Mouse (Mus musculus) gastrocnemius, postnatal 10 days (tissue): Measurements from ENCODE around the gene Tma7. TPM values are rescaled to one million over a fixed set of nuclear protein-coding genes. Genes with fewer than 3 reads are reported as not detected.

Experiments used
- DNase-seq: peaks from one replicate; pipeline ENCODE4 v3.0.0; 2021; ENCODE audit warnings: mixed read lengths
- total RNA-seq, 2 experiments: library from RNA; stranded (reverse); gene quantifications; 2 replicates each; pipeline ENCODE4 v1.2.3; 2021

Tma7 gene
- total RNA-seq, 2 experiments from 2014 or later: 213 to 219 TPM

DNA sequence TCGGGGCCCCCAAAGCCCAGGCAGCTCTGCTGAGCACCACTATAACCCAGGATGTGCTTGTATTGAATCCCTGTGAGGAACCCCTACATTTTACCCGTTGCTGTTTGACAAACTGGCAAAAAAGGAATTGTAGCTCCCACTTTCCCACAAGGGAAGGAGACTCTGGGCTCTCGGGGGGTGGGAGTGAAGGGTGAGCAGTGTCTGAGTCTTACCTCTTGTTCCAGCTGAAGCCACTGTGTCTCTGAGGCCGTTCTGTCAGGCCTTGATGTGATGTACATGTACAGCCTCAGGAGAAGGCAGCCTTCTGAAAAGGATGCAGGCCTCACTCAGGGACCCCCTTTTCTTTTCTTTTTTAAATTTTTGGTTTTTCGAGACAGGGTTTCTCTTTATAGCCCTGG, 21.5 kb downstream of the Tma7 start:
- DNase-seq: no peak

DNA sequence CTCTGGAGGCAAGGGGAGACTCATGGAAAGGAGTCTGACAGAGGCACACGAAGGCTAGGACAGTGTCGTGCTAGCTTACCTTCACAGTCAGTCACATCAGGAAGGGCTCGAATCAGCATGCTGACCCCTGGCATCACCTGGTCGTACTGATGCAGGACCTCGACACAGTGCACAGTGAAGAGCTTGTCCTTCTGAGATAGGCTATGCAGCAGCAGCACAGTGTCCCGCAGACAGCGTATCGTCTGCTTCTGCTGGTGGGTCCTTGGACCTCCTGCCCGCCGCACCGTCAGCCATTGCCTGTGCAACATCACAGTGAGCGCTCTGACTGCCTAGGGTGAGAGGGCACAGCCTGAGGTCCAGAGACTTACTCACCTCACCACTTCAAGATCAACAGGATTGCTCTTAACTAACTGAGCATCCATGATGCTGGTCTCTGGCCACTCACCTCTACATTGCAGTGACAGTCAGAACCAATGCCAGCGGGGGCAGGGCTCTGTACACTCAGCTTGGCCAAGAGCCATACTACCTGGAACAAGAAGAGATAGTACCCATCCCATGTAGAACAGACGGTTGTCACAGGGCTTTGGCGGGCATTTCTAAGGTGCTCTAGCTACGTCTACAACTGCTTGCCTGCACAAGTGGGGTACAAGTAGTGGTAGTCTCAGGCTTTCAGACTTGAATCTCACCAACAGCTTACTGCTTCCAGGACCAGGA, 22.0 kb downstream of the Tma7 start:
- no peak for DNase-seq

DNA sequence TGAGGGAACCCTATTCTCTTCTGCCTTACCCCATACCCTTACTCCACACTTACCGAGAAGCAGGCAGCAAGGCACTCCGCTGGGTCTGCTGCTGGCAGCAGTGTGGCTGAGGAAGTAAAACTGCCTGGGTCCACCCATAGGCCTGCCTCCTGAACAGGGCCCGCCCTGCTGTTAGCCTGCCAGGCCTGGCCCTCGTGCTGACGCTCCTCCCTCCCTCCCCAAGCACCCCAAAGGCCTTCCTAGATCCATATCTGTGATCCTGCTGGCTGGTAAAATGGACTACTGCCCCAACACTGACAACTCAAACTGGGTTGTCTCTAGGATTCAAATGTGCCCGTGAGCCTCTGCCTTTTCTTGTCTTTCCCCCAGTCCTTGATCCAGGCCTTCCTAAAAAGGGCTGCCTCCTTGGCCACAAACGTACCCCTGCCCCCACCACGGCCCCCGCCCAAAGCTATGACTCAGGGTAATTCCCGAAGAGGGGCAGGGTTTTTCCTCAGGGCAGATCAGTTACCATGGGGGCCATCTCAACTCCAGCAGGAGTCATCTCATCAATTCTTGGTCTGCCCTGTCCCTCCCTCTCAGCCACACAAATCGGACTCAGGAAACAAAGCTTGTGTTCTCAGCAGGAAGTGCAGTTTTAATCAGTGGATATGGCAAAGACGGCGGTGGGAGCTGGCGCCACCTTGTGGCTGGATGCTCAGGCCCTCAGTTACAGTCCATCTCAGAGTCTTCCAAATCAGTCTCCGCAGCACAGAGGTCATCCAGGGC, 23.1 kb downstream of the Tma7 start, which contains the start of gene Trex1:
Gene Trex1, minus strand, starts transcription at position 599 of the 768 bp plus-strand sequence.
- peak; percentile 89 for DNase-seq

DNA sequence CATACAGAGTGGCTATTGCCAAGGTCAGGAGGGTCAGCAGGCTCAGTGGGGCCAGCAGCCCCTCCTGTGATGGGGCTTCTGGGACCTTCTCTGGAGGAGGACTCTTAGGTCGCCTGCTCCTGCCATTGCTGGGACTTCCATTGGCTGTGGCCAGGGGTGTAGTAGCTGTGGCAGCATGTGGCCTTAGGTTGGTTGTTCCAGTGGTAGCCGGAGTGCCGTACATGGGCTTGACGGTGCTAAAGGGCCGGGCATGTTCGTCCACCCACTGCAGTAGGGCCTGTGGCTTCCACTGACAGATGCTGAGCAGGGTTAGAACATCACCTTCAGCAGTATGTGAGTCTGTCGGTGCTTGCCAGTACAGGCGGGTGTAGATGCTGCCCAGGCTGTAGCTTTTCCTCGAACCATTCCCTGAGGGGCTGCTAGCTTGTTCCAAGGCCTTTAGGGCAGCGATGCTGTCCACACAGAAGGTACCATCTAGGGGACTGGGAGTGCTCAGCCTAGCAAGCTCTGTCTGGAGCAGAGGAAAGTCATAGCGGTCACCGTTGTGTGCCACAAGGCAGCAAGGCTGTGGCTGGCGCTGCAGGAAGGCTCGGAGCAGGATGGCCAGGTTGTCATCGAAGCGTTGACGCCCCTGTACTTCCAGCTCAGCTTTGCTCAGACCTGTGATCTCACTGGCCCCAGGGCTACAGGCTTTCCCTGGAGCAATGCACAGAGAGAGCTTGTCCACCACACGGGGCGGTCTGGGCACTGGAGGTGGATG, 24.2 kb downstream of the Tma7 start:
- DNase-seq: no peak

DNA sequence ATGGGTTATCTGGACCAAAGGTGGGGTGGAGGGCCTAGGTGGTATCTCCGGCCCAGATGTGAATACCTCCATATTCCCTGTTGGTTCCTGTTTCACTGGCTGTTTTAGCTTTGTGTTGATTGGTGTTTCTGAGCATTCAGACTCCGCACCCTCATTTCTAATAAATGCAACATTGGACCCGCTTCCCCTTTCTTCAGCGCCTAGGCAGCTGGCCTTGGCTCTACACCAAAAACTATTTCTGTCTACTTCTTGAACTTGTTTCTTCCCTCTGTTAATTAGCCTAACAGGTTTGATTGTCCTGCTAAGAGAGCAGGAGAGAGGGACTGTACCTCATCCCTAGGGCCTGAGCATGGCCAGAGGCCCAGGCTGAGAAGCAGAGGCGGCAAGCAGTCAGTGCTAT, 24.8 kb downstream of the Tma7 start:
- no peak for DNase-seq

DNA sequence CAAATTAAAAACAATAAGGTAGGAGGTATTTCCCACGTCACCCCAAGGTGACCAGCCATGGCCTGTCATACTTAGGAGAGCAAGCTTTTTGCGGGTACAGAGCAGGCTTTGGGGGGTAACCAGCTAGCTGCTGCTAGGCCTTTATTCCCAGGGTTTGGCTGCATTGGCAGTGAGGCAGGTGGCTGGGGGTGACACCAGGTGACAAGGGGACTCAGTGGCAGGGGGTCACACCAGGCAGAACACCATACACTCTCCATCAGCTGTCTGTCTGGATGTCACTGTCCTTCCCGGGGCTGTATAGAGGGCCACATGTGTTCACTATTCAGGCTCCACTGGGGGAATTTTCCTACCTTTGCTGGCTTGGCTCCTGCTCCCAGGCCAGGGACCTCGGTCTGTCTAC, 25.5 kb downstream of the Tma7 start:
- DNase-seq: no peak

DNA sequence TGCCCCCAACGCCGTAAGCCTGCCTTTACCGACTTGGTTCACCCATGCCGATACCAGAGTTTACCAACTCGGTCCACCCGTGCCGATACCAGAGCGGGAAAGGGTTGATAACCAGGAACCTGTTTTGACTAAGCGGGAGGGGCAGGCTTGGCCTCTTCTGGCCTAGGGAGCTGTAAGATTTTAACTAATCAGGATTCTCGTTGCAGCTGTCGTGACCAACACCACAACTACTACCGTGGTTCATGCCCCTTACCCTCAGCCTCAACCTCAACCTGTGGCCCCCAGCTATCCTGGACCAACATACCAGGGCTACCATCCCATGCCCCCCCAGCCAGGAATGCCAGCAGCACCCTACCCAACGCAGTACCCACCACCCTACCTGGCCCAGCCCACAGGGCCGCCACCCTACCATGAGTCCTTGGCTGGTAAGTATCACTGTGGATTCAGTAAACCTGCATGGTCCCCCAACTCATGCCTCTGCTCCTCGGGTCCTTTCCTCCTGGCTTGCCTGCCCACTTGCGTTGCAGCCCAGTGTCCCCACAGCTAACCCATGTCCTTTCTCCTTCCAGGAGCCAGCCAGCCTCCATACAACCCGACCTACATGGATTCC, 26.2 kb downstream of the Tma7 start:
- no peak for DNase-seq

DNA sequence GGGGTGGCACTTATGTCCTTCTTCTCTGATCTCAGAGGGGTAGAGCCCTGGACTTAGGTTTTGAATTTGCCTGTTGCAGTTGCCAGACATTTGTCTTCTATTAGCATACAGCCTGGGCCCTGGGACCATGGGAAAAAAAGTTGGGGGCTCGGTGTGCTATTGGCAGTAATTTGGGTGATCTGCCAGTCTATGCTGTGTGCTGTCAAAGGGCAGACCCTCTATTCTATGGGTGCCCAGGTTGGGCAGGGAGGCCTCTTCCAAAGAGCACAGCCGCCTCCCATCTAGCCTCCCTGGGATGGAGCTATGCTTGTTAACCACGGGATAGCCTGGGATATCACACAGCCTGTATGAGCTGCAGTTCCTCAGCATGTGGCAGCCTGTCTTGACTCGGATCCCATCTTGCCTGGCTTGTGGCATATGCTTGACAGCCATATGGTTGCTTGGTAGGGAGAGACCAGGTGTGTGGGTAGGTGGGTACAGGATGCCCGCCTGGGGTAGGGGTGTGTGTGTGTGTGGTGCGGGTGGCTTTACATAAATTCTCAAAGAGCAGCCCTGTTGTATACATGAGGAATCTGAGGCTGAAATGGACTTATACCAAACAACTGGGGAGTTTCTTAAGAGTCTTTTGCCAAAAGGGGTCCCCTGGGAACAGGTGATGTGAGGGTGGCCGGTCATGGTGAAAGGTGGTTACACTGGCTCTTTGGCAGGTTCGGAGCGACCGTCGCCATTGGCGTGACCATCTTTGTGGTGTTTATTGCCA, 26.9 kb downstream of the Tma7 start:
- DNase-seq: no peak

DNA sequence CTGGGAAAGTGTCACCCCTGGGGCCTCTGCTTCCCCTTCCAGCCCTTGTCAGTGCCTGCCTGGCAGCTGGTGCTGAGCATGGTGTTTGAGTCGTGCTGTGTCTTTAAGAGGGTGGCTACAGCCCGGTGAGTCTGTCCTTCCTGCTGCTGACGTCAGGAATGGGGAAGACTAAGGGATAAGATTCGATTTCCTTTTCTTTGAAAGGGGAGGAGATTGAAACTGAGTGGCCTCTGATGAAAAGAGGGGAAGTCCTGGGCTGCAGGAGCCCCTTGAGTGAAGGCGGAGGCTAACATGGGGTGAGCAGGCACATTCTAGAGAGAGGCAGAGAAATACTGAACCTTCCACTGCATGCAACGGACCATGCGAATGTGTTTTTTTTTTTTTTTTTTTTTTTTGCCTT, 27.7 kb downstream of the Tma7 start:
- DNase-seq: peak; percentile 43

DNA sequence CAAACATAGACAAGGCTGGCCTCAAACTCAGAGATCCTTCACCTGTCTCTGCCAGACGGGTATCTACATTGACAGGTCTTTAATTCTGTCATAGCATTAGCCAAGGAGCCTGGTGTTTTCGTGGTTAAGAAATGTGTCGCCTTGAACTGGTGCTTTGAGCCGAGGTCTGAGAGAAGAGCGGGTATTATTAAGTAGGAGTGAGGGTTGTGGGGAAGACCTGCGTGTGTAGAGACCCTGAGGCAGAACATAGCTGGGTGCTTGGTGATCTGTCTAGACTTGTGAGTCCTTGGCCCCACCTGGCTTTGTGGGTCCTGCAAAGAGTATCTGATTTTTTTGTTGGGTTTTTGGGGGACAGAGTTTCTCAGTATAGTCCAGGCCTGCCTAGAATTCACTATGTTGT, 28.5 kb downstream of the Tma7 start:
- DNase-seq: no peak

DNA sequence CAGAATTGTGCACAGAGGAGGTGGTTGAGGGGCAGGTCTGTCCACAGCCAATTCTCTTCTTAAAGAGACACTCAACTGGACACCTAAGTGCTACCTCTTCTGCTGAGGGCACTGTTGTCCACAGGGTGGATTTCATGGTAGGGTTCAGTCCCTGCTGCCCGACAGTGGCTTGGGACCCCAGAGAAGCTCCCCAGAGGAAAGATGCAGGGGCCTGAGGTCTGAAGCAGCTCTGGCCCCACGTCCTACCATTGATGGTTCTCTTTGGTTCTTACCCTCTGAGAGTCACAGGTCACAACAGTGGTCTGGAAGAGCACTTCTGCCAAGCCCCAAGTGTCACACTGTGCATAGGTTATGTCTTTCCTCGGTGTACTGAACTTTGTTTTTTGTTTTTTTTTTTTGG, 29.0 kb downstream of the Tma7 start:
- no peak for DNase-seq

DNA sequence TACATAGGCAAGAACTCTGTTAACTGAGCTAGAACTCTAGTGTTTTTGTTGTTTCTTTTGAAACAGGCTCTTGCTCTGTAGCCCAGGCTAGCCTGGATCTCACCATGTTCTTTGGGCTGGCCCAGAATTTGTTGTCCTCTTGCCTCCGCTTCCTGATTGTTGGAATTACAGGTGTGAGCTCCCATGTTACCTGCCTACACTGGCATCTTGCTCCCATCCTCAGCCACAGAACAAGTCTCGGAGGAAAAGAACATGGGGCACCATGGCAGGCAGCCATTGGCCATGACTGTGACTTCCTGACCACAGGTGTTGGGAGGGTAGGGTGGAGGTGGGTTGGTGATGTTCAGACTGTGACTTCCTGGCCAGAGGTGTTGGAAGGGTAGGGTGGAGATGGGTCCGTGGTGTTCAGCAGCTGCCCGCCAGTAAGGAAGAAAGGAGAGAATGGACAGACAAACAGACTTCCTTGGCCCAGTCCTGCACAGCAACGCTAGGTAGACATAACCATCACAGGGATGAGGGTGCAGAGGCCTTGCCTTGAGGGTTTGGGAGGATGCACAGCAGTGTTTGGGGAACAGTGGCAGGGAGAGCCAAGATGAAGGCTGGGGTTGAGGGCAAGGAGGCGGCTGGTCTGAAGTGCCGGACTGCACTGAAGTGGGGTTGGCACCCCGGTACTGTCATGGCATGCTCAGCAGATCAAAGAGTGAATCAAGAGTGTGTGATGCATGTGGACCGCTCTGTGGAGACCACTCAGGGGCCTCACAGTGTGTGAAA, 29.7 kb downstream of the Tma7 start:
- DNase-seq: no peak

DNA sequence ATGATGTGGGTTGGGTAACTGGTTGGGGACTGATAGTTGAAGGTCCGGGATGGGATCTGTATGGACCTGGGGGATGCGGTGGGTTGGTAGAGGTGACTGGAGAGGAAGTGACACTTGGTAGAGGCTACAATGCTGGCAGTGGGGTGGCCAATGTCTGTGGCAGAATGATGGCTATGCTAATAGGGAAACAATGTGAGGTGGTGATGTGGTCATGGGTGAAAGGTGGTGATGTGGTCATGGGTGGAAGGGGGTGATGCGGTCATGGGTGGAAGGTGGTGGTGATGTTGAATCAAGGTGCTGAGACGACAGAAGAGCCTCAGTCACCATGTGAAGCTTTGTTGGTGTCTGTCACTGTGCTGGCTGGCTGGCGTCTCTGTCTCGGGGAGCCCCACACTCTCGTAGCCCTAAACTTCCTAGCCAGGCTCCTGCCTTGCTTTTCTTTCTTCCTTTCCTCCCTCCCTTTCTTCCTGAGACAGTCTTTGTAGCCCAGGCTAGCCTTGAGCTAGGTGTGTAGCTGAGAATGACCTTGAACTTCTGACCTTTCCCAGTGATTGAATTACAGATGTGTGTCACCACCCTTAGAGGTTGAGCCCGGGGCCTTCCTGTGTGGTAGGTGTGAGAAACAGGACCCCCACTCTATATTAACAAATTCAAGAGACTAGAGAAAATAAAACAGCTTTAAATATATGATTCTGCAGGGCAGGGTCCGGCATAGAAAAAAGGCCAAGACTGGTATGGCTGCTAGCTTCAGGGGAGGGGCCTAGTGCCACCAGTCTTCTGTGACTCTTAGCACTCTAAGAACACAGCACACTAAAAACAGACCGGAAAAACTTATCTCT, 30.5 kb downstream of the Tma7 start:
- no peak for DNase-seq

DNA sequence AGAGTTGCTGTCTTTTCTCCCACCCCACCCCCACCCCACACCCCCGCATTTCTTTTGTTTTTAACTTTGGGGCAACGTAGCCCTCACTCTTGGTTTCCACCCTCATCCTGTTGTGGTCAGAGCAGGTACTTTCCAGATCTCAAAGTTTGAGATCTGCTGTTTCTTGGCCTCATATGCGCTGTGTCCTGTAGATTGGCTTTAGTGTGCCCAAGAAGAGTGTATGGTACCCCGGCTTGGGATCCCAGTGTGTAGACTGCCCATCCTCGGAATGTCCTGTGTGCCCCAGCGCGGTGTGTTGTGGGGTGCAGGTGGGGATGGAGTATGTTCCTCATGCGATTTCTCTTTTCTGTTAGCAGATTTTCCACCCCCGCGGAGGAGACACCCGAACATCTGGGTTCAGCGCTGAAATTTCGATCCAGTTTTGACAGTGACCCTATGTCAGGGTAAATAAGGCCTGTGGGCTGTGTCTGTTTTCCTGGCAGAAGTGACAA, 31.3 kb downstream of the Tma7 start:
- DNase-seq: no peak

DNA sequence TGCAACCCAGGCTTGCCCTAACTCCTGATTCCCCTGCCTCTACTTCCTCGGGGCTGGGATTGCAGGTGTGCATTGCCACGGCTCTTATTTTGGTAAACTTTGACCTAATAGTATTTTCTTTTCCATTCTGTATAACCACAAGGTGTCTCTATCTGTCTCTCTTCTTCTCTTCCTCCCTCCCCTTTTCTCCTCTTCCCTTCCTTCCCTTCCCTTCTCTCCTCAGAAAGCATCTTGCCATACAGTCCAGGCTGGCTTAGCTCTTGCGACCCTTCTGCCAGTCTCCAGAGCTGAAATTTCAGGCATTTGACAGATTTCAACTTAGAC, 31.8 kb downstream of the Tma7 start:
- DNase-seq: no peak

DNA sequence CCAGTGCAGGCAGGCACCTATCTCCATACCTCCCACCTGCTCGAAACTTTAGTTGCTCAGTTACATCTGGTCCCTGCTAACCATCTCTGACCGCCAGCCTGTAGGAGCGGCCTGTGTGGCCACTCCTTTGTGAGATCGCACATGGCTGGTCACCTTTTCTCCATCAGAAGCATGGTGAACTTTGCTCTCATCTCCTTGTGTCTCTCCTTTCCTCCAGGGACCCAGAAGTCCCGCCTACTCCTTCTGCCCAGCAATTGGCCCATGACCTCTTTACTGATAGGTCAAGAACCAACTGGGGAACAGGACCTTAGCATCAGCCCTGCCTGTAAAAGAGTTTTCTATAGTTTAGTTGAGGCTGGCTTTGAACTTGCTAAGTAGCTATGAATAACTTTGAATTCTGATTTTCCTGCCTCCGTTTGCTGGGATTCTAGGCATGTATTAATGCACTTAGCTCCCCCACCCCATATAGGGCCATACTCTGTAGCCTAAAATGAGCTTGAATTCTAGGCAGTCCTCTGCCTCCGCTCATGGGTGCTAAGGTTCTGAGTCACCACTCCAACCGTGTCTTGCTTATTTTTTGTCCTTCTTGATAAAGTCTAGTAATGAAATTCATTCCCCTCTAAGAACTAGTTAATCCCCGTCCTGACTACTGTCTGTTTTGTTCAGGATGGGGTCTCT, 32.3 kb downstream of the Tma7 start:
- no peak for DNase-seq

DNA sequence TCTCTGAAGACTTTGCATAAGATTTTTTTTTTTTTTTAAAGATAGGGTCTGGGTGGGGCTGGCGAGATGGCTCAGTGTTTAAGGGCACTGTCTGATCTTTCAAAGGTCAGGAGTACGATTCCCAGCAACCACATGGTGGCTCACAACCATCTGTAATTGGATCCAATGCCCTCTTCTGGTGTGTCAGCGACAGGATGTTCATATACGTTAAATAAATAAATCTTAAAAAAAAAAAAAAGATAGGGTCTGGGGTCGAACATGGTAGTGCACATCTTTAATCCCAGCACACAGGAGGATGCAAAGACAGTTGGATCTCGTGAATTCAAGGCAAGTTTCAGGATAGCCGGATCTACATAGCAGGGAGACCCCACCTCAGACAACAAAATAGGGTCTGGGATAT, 33.1 kb downstream of the Tma7 start:
- DNase-seq: no peak

DNA sequence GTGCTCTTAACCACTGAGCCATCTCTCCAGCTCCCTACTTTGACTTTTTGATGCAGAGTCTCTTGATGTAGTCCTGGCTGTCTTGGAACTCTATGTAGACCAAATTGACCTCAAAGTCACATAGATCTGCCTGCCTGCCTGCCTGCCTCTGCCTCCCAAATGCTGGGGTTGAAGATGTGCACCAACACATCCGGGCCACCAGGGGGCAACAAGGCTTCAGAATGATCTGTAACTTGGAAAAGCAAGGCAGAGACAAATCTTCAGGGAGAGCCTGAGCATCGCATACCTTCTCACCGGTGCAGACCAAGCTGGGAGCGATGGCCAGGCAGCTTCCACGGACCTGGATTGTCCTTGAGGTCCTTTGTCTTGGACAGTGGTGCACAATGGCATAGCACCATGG, 36.1 kb downstream of the Tma7 start:
- DNase-seq: peak; percentile 45

DNA sequence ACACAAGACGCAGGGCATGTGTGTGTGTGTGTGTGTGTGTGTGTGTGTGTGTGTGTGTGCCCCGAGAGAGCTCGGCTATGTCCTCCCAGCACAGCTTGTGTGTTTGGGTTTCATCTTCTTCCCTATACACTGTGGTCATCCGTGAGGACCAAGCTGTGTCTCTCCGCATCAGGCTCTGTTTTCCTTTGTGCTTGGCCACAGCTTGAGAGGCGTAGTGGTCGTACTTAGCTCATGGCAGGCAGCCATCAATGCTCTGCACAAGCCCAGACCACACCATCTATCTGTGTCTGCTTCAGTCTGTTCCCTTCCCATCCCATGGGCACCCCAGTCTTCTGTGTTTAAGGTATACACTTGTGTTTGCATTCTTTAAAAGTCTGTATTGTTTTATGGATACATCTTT, 41.0 kb downstream of the Tma7 start:
- DNase-seq: no peak

DNA sequence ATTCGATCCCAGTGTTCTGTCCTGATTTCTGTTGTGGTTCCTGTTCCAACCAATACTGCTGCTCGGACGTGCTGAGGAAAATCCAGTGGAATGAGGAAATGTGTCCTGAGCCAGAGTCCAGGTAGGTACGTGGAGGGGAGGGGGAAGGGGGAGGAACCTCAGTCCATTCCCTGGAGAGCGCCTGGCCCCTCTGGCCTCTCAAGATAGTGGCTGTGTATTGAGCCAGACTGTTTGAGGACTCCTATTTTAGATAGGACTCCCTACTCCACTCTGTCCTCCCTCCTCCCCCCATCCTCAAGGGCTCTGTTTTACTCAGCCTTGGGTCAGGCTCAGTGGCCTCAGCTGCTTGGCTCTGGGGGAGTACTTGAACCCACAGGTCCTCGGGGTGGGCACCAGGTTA, 41.5 kb downstream of the Tma7 start:
- DNase-seq: no peak
